Mouse (Mus musculus) cerebellum, postnatal 25 days (tissue): Measurements from ENCODE around the gene Nufip2.

Experiments used
- DNase-seq, 2 experiments: peaks; one replicate each; pipeline ENCODE4 v3.0.0; 2021; ENCODE audit warnings: mixed read lengths in 2 of 2

Nufip2 gene

DNA sequence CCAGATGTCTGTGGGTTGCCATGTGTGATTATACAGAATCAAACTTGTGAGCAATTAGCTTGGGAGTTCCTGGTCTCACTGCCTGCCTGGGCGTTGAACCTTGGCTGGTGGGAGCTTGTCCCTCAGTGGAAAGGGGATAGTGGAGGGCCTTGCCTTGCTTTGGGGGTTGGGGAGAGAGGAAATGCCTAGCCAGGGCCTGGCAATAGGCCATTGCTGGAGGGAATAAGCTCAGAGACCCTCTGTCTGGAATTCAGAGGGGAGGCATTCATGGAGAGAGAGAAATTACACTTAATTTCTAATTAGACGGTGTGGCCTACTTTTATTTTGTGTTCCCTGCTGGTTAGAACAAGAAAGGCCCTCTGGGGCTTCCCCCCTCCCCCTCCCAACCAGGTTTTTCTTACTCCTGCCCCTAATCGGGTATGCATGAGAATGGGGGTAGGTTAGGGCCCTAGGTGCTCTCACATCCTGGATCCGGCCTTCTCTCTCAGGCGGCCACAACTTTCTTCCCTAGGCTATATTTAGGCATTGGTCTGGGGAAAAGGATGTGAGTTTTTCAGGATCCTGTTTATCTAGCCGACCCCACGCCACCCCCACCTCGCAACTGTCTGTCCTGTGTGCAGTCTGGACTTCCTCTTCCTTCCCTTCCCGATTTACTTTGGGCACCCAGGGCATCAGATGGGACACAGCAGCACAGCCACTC lies 89.9 kb downstream of the Nufip2 start:
- no peak for DNase-seq

GRCm38 (mm10) chr11:77777436-77777835 lies 91.5 kb downstream of the Nufip2 start:
- DNase-seq: no peak

DNA sequence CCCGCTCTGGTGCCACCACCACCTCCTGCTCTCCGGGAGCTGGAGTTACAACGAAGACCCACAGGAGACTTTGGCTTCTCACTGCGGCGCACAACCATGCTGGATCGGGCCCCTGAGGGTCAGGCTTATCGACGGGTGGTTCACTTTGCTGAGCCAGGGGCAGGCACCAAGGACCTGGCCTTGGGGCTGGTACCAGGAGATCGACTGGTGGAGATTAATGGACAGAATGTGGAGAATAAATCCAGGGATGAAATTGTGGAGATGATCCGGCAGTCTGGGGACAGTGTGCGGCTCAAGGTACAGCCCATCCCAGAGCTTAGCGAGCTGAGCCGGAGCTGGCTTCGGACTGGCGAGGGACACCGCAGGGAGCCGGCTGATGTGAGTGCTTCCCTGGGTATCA lies 92.0 kb downstream of the Nufip2 start:
- DNase-seq: no peak

DNA sequence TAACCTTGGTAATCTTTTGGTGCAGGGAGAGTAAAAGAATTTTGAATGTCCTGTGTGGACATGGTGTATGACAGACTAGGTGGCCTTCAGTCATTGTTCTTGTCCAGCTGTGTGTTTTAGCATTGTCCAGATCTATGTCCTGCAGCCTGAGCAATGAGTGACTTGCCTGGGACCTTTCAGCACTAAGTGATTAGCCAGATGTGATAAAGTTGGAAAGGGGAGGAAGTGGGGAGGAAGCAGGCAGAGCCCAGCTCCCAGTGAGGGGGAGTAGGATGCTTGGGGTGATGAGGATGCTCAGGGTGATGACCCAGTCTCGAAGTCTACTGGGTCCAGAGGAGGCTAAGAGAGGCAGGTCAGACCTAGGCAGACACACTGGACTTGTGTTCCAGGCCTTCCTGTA lies 93.3 kb downstream of the Nufip2 start:
- DNase-seq: no peak

- peak; percentile 57 to 75 for DNase-seq
These were observed 95.1 kb downstream of the Nufip2 start for GRCm38 (mm10) chr11:77781088-77781487.

DNA sequence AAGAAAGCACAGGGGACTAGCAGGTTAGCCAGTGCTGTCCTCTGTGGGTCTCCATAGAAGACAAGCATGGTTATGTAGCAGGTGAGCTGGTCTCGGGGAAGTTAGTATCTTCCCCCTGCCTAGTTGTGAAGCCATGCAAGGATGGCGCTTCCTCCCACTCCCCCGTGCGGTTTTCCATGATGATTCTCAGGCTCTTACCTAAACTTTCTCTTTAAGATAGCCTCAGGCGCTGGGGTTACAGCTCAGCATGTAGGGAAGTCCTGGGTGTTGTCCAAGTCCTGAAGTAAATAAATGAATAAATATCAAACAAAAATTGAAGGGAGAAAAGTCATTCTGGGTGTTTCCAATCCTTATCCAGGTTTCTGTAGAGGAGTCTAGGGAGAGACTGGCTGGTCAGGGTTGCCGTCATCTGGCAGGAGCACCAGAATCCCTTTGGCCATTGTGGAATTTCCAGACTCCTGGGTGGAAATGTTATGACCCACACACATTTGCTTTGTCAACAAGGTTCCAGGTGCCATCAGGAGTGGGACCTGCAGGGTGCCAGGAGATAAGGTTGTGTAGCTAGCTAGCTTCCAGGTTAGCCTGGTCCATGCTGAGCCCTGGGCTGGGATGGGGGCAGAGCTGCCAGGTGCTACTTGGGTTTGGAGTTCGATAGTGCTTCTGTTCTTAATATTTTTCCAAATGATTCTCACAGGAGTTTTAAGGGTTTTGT lies 96.3 kb downstream of the Nufip2 start:
- peak in 1 of 2 experiments; percentile 57 for DNase-seq

DNA sequence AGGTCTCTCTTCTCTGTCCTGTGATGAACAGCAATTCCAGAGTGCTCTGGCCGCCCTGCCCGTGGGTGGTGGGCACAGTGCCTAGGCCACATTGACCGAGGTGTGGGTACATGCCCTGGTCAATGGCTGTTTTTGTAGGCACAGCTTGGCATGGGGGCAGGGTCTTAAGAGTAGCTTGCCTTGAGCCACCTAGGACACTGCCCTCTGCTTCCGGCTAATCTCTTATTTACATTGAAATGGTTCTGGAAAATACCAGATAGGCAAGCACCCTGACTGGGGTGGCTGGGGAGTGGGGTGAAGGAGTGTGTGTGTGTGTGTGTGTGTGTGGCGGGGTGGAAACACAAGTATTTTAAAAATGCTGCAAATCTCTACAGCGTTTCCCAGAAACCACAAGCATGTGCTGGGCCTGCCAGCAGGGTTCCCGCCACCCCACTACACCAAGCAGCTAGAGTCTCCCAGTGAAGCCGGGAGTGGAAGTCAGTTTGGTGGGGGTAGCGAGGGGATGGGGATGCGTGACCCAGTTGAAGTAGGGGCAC lies 97.3 kb downstream of the Nufip2 start:
- peak in 1 of 2 experiments; percentile 53 for DNase-seq

DNA sequence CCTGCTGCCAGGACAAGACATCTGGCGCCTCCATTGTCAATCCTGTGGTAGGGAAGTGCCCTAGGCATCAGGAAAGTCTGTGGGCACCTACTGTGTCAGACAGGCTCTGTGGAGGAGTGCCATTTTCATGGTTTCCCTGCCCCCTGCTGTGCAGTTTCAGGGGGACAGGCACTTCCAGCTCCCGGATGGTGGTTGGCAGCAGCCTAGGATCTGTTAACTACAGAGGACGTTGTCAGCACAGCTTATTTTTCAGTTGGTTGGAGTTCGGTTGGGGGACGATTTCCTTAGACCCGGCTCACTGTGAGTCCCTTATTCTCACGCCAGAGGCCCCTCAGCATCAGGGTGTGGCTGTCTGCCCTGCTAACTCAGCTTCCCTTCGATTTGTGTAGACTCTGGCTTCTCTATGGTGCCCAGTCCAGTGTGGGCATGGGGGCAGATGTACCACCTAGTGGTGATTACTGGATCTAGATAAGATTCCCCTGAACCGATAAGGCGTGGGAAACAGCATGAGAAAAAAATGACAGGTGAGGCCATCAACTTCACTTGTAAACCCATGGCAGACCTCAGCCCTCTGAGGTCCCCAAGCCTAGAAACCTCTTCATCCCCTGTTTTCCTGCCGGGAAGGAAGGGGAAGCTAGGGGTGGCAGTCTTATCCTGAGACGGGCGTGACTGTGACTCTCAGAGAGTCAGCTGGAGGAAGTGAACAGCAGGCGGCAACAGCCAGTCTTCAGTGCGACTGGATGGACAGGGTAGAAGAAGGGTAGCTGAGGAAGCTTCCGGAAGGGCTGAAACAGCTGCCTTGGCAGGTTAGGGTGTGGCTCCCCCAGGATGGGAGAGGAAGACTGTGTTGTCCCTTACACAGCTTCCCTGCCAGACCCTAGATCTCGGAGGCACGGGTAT lies 98.0 kb downstream of the Nufip2 start:
- DNase-seq: peak in 1 of 2 experiments; percentile 47

DNA sequence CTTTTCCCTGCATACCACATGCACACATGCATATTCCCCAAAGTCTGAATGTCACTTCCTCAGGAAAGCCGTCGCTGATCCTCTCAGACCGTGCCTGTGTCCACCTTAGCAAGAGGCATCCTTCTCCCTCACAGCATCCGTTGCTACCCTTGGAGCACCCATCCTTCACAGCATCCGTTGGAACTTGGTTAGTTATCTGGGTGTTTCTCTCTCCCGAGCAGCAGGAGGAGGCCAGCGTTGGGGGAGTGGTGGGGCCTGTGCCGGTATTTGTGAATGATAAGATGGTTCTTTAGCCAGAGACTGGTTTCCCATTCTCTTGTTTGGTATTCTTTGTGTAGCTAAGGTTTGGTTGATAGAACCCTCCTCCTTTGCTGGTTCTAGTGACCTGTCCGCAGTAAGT lies 98.9 kb downstream of the Nufip2 start:
- DNase-seq: no peak

DNA sequence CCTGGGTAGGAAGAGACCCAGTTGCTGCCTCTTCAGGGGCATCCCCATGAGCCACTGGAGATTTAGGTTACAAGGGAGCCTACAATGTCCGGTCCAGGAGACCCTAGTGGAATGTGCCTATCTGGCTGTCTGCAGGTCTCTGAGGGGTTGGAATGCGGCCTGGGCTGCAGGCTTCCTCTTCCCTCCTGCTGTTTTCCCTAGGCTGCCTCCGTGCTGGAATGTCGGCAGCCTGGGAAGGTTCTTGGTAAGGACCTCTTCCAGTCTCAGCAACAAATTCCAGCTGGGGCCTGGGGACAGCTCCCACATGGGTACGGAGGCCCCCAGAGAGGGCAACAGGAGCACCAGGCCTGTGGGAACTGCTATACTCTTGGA lies 99.4 kb downstream of the Nufip2 start:
- peak in 1 of 2 experiments; percentile 28 for DNase-seq

DNA sequence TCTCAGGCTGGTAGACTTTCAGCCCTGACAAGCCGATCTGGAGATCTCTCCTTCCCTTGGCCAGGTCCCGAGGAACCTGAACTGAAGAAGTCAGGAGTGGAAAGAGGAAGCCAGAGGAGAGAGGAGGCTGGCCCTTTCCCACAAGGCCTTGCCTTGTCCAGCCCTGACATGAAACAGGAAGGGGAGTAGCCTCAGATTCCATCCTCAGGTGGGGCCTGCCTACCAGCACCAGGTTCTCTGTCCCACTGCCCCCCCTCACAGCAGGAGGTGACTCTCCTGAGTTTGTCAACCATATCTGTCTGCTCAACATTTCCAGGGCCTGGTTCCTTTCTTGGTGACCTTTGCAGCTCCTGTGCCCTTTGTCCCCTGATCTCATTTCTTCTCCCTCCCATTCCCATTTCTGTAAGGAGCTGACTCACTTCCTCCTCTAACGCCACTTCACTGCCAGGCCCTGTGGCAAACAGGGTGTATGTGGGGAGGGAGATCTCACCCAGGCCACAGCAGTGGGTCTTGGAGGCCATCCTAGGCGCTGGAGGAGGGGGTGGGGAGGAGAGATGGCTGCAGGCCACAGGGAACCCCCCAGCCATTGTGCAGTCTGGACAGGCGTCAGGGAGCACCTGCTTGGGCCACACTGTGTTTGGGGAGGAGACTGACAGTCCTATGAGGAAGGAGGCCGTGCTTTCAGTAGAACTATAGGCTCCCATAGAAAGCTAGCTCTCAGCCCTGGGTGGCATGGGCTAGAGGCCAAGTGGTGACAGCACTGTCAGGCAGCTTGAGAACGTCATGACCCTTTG lies 100.0 kb downstream of the Nufip2 start:
- peak; percentile 65 to 70 for DNase-seq

DNA sequence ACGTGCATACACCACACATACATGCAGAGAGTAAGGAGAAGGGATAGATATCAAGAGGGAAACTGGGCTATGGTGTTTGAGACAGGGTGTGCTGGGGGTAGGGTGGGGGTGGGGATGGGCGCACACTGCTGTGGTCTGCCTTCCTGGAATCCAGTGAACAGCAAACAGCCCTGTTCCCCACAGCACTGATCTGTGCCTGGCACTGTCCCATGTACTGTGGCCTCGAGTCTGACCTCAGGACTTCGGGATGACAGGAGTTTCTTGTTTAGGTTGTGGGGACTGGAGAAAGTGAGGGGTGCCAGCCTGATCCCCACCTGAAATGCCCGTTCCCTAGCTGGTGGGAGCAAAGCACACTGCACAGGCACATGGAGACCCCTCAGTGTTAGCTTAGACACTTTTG lies 101.8 kb downstream of the Nufip2 start, which contains the start of gene Gm10277:
Gene Gm10277, minus strand, starts transcription at position 41 of the 400 bp plus-strand sequence.
- DNase-seq: no peak

- no peak for DNase-seq
These were observed 103.6 kb downstream of the Nufip2 start for GRCm38 (mm10) chr11:77789512-77789911.

- DNase-seq: no peak
These were observed 104.3 kb downstream of the Nufip2 start for GRCm38 (mm10) chr11:77790286-77790685.

DNA sequence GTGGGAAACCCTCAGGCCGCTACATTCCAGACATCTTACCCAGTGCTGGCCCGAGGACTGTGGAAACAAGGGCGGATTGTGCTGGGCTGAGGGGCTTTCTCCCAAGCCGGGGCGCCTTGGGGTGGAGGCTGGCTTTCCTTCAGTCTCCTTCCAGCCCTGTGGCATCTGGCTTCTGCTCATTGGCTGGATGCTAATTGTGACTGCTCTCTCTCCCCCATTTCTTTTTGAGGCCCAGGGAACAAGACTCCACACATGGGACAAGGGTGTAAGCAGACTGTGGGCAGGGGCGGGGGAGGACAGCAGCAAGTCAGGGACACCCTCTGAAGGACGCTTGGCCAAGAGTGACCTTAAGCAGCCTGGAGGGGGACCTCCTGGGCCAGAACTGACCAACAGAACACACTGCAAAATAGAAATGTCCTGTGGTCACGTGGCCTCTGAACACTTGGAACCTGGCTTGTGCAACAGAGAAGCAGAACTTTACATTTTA lies 105.3 kb downstream of the Nufip2 start:
- DNase-seq: no peak
